Mouse (Mus musculus) macrophage (primary cell): Measurements from ENCODE around the gene Pde11a. TPM values are rescaled to one million over a fixed set of nuclear protein-coding genes. Genes with fewer than 3 reads are reported as not detected.

ENCODE experiments used
- H3K27ac ChIP-seq: fragments of 350-480 bp; formaldehyde crosslinking; 2 replicates; pipeline ENCODE4 v1.9.0; 2021
- H3K36me3 ChIP-seq: fragments of 350-480 bp; formaldehyde crosslinking; 2 replicates; pipeline ENCODE4 v1.9.0; 2021; ENCODE audit errors: inconsistent target
- H3K4me3 ChIP-seq: fragments of 350-480 bp; formaldehyde crosslinking; 2 replicates; pipeline ENCODE4 v1.9.0; 2021; ENCODE audit errors: inconsistent target
- H3K79me2 ChIP-seq: fragments of 350-480 bp; formaldehyde crosslinking; 2 replicates; pipeline ENCODE4 v1.9.0; 2021; ENCODE audit errors: inconsistent target
- WGBS: methylation state at CpG from one replicate; pipeline ENCODE4 v1.1.7; 2026; ENCODE audit warnings: inconsistent platforms; ENCODE audit not compliant: missing documents; 5-methylcytosine and 5-hydroxymethylcytosine counted together
- polyA plus RNA-seq: library from polyadenylated mRNA; stranded (reverse); fragments of 250-400 nt; gene quantifications from 3 replicates; pipeline ENCODE4 v1.2.4, GENCODE M21; 2018; ENCODE audit warnings: inconsistent platforms

Gene Pde11a
- polyA plus RNA-seq, 1 experiment from 2014 or later: not detected

- no peak overlapping the region for H3K27ac ChIP-seq
- WGBS: 88% methylated on average over 14 of the region's 14 CpGs
- H3K36me3 ChIP-seq: no peaks in the 10 kb centered on the region
- no peak overlapping the region for H3K4me3 ChIP-seq
- no peaks in the 10 kb centered on the region for H3K79me2 ChIP-seq
Measured at GRCm38 (mm10) chr2:76053748-76054331, 284.7 kb downstream of the Pde11a start.

GRCm38 (mm10) chr2:76052897-76053505 lies 285.6 kb downstream of the Pde11a start:
- 80% methylated on average over 1 of the region's 1 CpGs for WGBS
- no peak overlapping the region for H3K4me3 ChIP-seq
- H3K79me2 ChIP-seq: no peaks in the 10 kb centered on the region
- H3K27ac ChIP-seq: no peak overlapping the region
- no peaks in the 10 kb centered on the region for H3K36me3 ChIP-seq

GRCm38 (mm10) chr2:76051385-76051784 lies 287.2 kb downstream of the Pde11a start:
- H3K36me3 ChIP-seq: no peaks in the 10 kb centered on the region
- no peak overlapping the region for H3K27ac ChIP-seq
- 93% methylated on average over 11 of the region's 11 CpGs for WGBS
- H3K4me3 ChIP-seq: no peak overlapping the region
- no peaks in the 10 kb centered on the region for H3K79me2 ChIP-seq

- Histone ChIP-seq H3K36me3 (no peaks in the 10 kb centered on the region), H3K79me2 (no peaks in the 10 kb centered on the region), H3K27ac (no peak overlapping the region), H3K4me3 (no peak overlapping the region)
- WGBS: 94% methylated on average over 4 of the region's 4 CpGs
Measured at GRCm38 (mm10) chr2:76050911-76051310, 287.7 kb downstream of the Pde11a start.

GRCm38 (mm10) chr2:76050092-76050491 lies 288.5 kb downstream of the Pde11a start:
- H3K79me2 ChIP-seq: no peaks in the 10 kb centered on the region
- no peak overlapping the region for H3K4me3 ChIP-seq
- no peaks in the 10 kb centered on the region for H3K36me3 ChIP-seq
- WGBS: 88% methylated on average over 10 of the region's 10 CpGs
- no peak overlapping the region for H3K27ac ChIP-seq

- Histone ChIP-seq H3K27ac (no peak overlapping the region), H3K36me3 (no peaks in the 10 kb centered on the region), H3K4me3 (no peak overlapping the region), H3K79me2 (no peaks in the 10 kb centered on the region)
- WGBS: 49% methylated on average over 8 of the region's 8 CpGs
Measured at GRCm38 (mm10) chr2:76049529-76049928, 289.0 kb downstream of the Pde11a start.

- Histone ChIP-seq H3K4me3 (no peak overlapping the region), H3K27ac (no peak overlapping the region), H3K79me2 (no peaks in the 10 kb centered on the region), H3K36me3 (no peaks in the 10 kb centered on the region)
- 96% methylated on average over 12 of the region's 12 CpGs for WGBS
Measured at GRCm38 (mm10) chr2:76047740-76048139, 290.8 kb downstream of the Pde11a start.

- Histone ChIP-seq H3K4me3 (no peak overlapping the region), H3K36me3 (no peaks in the 10 kb centered on the region), H3K27ac (no peak overlapping the region), H3K79me2 (no peaks in the 10 kb centered on the region)
- 38% methylated on average over 10 of the region's 10 CpGs for WGBS
Measured at GRCm38 (mm10) chr2:76042210-76042609, 296.4 kb downstream of the Pde11a start.

GRCm38 (mm10) chr2:76040116-76040515 lies 298.5 kb downstream of the Pde11a start:
- Histone ChIP-seq H3K36me3 (no peaks in the 10 kb centered on the region), H3K79me2 (no peaks in the 10 kb centered on the region), H3K4me3 (no peak overlapping the region), H3K27ac (no peak overlapping the region)
- WGBS: 70% methylated on average over 6 of the region's 7 CpGs

- no peak overlapping the region for H3K27ac ChIP-seq
- no peak overlapping the region for H3K4me3 ChIP-seq
- 76% methylated on average over 8 of the region's 8 CpGs for WGBS
- no peaks in the 10 kb centered on the region for H3K36me3 ChIP-seq
- H3K79me2 ChIP-seq: no peaks in the 10 kb centered on the region
Measured at GRCm38 (mm10) chr2:76030080-76030479, 308.5 kb downstream of the Pde11a start.

- Histone ChIP-seq H3K27ac (no peak overlapping the region), H3K36me3 (no peaks in the 10 kb centered on the region), H3K4me3 (no peak overlapping the region), H3K79me2 (no peaks in the 10 kb centered on the region)
- 25% methylated on average over 20 of the region's 20 CpGs for WGBS
Measured at GRCm38 (mm10) chr2:76029081-76029901, 309.3 kb downstream of the Pde11a start.

- Histone ChIP-seq H3K79me2 (no peaks in the 10 kb centered on the region), H3K27ac (no peak overlapping the region), H3K36me3 (no peaks in the 10 kb centered on the region), H3K4me3 (no peak overlapping the region)
- 58% methylated on average over 7 of the region's 7 CpGs for WGBS
Measured at GRCm38 (mm10) chr2:76016890-76017289, 321.7 kb downstream of the Pde11a start.

- H3K79me2 ChIP-seq: no peaks in the 10 kb centered on the region
- 93% methylated on average over 8 of the region's 8 CpGs for WGBS
- no peak overlapping the region for H3K4me3 ChIP-seq
- H3K36me3 ChIP-seq: no peaks in the 10 kb centered on the region
- no peak overlapping the region for H3K27ac ChIP-seq
Measured at GRCm38 (mm10) chr2:76016136-76016535, 322.4 kb downstream of the Pde11a start.

- H3K4me3 ChIP-seq: no peak overlapping the region
- no peaks in the 10 kb centered on the region for H3K79me2 ChIP-seq
- 73% methylated on average over 7 of the region's 7 CpGs for WGBS
- no peak overlapping the region for H3K27ac ChIP-seq
- H3K36me3 ChIP-seq: no peaks in the 10 kb centered on the region
Measured at GRCm38 (mm10) chr2:76015460-76015859, 323.1 kb downstream of the Pde11a start.

GRCm38 (mm10) chr2:76014659-76015058 lies 323.9 kb downstream of the Pde11a start:
- Histone ChIP-seq H3K27ac (no peak overlapping the region), H3K36me3 (no peaks in the 10 kb centered on the region), H3K79me2 (no peaks in the 10 kb centered on the region), H3K4me3 (no peak overlapping the region)
- 94% methylated on average over 3 of the region's 3 CpGs for WGBS
